Mouse (Mus musculus) v-Abl transformed pro-B cells (cell line): ENCODE results near the gene Brsk2.

Experiments used
- in situ Hi-C, 2 experiments: fragments of 400-800 bp; cut with MboI; formaldehyde crosslinking; loops; one replicate each; pipeline ENCODE4 v1.15.1; 2025; ENCODE audit not compliant: unreplicated experiment in 2 of 2

Brsk2 gene

GRCm38 (mm10) chr7:141952920-141953319 lies 3.4 kb downstream of the Brsk2 start:
- in situ Hi-C loops: no loop called here

GRCm38 (mm10) chr7:141953616-141954015 lies 4.1 kb downstream of the Brsk2 start:
- in situ Hi-C loops: no loop called here

- in situ Hi-C loops: no loop called here
Measured at GRCm38 (mm10) chr7:141955565-141956173, 6.1 kb downstream of the Brsk2 start.

GRCm38 (mm10) chr7:141956174-141956566 lies 6.6 kb downstream of the Brsk2 start:
- in situ Hi-C loops: no loop called here

GRCm38 (mm10) chr7:141957524-141958051 lies 8.0 kb downstream of the Brsk2 start:
- in situ Hi-C loops: no loop called here

- in situ Hi-C loops: no loop called here
Measured at GRCm38 (mm10) chr7:141958211-141958610, 8.7 kb downstream of the Brsk2 start.

- in situ Hi-C loops: no loop called here
Measured at GRCm38 (mm10) chr7:141959133-141959532, 9.6 kb downstream of the Brsk2 start.

GRCm38 (mm10) chr7:141960926-141961325 lies 11.4 kb downstream of the Brsk2 start:
- in situ Hi-C loops: no loop called here

- in situ Hi-C loops: no loop called here
Measured at GRCm38 (mm10) chr7:141961491-141961890, 11.9 kb downstream of the Brsk2 start.

GRCm38 (mm10) chr7:141962521-141962920 lies 13.0 kb downstream of the Brsk2 start:
- in situ Hi-C loops: no loop called here

- in situ Hi-C loops: no loop called here
Measured at GRCm38 (mm10) chr7:141966281-141966680, 16.7 kb downstream of the Brsk2 start.

- in situ Hi-C loops: no loop called here
Measured at GRCm38 (mm10) chr7:141972831-141973619, 23.5 kb downstream of the Brsk2 start.

GRCm38 (mm10) chr7:141978003-141978402 lies 28.5 kb downstream of the Brsk2 start:
- in situ Hi-C loops: no loop called here

- in situ Hi-C loops: no loop called here
Measured at GRCm38 (mm10) chr7:141979247-141979646, 29.7 kb downstream of the Brsk2 start.

- in situ Hi-C loops: no loop called here
Measured at GRCm38 (mm10) chr7:141981237-141981636, 31.7 kb downstream of the Brsk2 start.

- in situ Hi-C loops: no loop called here
Measured at GRCm38 (mm10) chr7:141988314-141988806, 38.8 kb downstream of the Brsk2 start.

GRCm38 (mm10) chr7:141991183-141991582 lies 41.6 kb downstream of the Brsk2 start:
- in situ Hi-C loops: no loop called here

GRCm38 (mm10) chr7:141994121-141994520 lies 44.6 kb downstream of the Brsk2 start:
- in situ Hi-C loops: no loop called here

- in situ Hi-C loops: no loop called here
Measured at GRCm38 (mm10) chr7:142000661-142001060, 51.1 kb downstream of the Brsk2 start.

GRCm38 (mm10) chr7:142001597-142002340 lies 52.2 kb downstream of the Brsk2 start:
- in situ Hi-C loops: no loop called here

- in situ Hi-C loops: no loop called here
Measured at GRCm38 (mm10) chr7:142016562-142016961, 67.0 kb downstream of the Brsk2 start.
